Mouse (Mus musculus) erythroblast, embryonic 14.5 days (primary cell): ENCODE data around the gene Mpped2.

Experiments
- GATA1 ChIP-seq: IDR thresholded peaks from 2 replicates; pipeline ENCODE4 v1.6.1; 2012; ENCODE audit warnings: low read length, inconsistent platforms, mixed read lengths
- TAL1 ChIP-seq: IDR thresholded peaks from 3 replicates; pipeline ENCODE4 v1.6.1; 2012; ENCODE audit warnings: low read length, inconsistent platforms, mixed read lengths

DNA sequence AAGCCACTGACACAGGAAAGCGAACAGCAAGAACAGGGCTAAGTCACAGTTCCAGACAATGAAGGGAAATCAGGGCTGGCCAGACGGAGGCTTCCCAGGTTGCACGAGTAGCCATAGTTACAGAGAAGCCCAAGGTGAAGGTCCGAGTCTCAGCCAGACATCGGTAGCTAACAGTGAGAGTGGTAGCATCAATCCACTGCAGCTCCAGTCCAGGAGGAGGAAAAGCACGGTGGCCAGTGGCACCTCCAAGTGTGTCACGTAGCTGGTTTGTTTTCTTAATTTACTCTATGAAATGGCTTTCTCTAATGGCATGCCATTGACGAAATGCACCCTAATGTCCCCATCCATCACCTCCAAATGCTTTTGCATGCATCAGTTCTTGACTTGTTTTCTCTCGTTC, 180.1 kb downstream of the Mpped2 start:
- TF ChIP-seq GATA1 (no peak), TAL1 (no peak)
